Mouse (Mus musculus) intestine, embryonic 15.5 days (tissue): ENCODE measurements around the gene Ceacam16. TPM values are rescaled to one million over a fixed set of nuclear protein-coding genes. Genes with fewer than 3 reads are reported as not detected.

Experiments
- ATAC-seq: fragments of 200-750 bp; cut with Nextera tagmentation; 2 replicates; pipeline ENCODE4 v1.8.0; 2017; ENCODE audit warnings: moderate TSS enrichment, moderate library complexity
- H3K27ac ChIP-seq: fragments of 300-500 bp; sonication (generic); 2 replicates; pipeline ENCODE4 v1.5.1; 2015; ENCODE audit warnings: mild to moderate bottlenecking, inconsistent platforms
- H3K27me3 ChIP-seq: fragments of 300-500 bp; sonication (generic); replicated peaks from 2 replicates; pipeline ENCODE4 v1.6.1; 2015; ENCODE audit warnings: inconsistent platforms
- H3K36me3 ChIP-seq: fragments of 300-500 bp; sonication (generic); 2 replicates; pipeline ENCODE4 v1.6.1; 2015; ENCODE audit warnings: inconsistent platforms
- H3K4me1 ChIP-seq: fragments of 300-500 bp; sonication (generic); replicated peaks from 2 replicates; pipeline ENCODE4 v1.6.1; 2015; ENCODE audit warnings: inconsistent platforms
- H3K4me2 ChIP-seq: fragments of 300-500 bp; sonication (generic); replicated peaks from 2 replicates; pipeline ENCODE4 v1.6.1; 2015; ENCODE audit warnings: mild to moderate bottlenecking, inconsistent platforms
- H3K4me3 ChIP-seq: fragments of 300-500 bp; sonication (generic); replicated peaks from 2 replicates; pipeline ENCODE4 v1.5.1; 2015; ENCODE audit warnings: inconsistent platforms
- H3K9ac ChIP-seq: fragments of 300-500 bp; sonication (generic); 2 replicates; pipeline ENCODE4 v1.6.1; 2015; ENCODE audit warnings: inconsistent platforms
- H3K9me3 ChIP-seq: fragments of 300-500 bp; sonication (generic); 2 replicates; pipeline ENCODE4 v1.6.1; 2016; ENCODE audit warnings: inconsistent platforms
- WGBS: fragments of 180-500 bp; shearing (Covaris S2); methylation state at CpG from one replicate; pipeline ENCODE4 v1.1.7; 2015; 5-methylcytosine and 5-hydroxymethylcytosine counted together
- polyA plus RNA-seq: library from polyadenylated mRNA; unstranded; fragments of >200 nt; fragmentation: Nextera tagmentation; extraction: Ambion mirVana; gene quantifications from 2 replicates; pipeline ENCODE4 v1.2.1, GENCODE M21; 2015

The Ceacam16 gene
- polyA plus RNA-seq, 1 experiment from 2014 or later = not detected

- Histone ChIP-seq H3K4me2 (peak overlapping the region; percentile 94), H3K9me3 (no peaks in the 10 kb centered on the region), H3K27ac (peak overlapping the region; percentile 75), H3K27me3 (0 out of 2 replicates have a peak, but pooled peaks cover 3% of the 10 kb centered on the region), H3K36me3 (no peaks in the 10 kb centered on the region), H3K9ac (peak overlapping the region; percentile 80), H3K4me3 (peak overlapping the region; percentile 58), H3K4me1 (peaks cover 53% of the 10 kb centered on the region)
- 6% methylated on average over 20 of the region's 20 CpGs for WGBS
- peak; percentile 1; the same call in 1 of the 2 replicates for ATAC-seq
Measured at GRCm38 (mm10) chr7:19822193-19822592, 38.9 kb downstream of the Ceacam16 start.

GRCm38 (mm10) chr7:19821633-19822032 lies 39.5 kb downstream of the Ceacam16 start:
- Histone ChIP-seq H3K27ac (no peak overlapping the region), H3K36me3 (no peaks in the 10 kb centered on the region), H3K9ac (no peak overlapping the region), H3K9me3 (no peaks in the 10 kb centered on the region), H3K4me3 (peak overlapping the region; percentile 58), H3K27me3 (0 out of 2 replicates have a peak, but pooled peaks cover 3% of the 10 kb centered on the region), H3K4me1 (peaks cover 54% of the 10 kb centered on the region), H3K4me2 (peak overlapping the region; percentile 94)
- no peak for ATAC-seq
- WGBS = 68% methylated on average over 7 of the region's 7 CpGs

DNA sequence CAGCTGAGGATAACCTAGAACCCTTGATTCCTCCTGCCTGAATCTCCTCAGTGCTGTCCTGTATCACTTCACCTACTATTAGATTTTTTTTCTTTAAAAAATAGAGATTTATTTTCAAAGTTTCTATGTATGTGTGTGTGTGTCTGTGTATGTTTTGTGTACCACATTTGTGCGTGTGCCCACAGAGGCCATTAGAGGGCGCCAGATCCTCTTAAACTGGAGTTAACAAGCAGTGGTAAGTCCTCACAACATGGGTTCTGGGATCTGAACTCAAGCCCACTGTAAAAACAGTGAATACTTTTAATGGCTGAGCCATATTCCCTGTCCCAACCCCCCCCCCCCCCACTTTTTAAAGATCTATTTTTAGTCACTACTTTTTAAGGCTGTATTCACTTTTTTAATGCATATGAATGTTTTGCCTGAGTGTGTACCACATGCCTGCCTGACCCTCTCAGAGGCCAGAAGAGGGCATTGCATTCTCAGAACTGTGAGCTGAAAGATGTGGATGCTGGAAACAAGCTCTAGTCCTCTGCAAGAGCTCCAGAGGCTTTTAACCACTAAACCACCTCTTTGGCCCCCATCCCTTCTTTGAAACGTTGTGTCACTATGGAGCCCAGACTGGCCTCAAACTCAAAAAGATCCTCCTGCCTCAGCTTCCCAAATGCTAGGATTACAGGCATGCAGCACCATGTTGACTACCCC lies 40.6 kb downstream of the Ceacam16 start:
- Histone ChIP-seq H3K27me3 (0 out of 2 replicates have a peak, but pooled peaks cover 3% of the 10 kb centered on the region), H3K4me2 (no peak overlapping the region), H3K27ac (no peak overlapping the region), H3K9ac (no peak overlapping the region), H3K9me3 (no peaks in the 10 kb centered on the region), H3K4me1 (peaks cover 63% of the 10 kb centered on the region), H3K4me3 (no peak overlapping the region), H3K36me3 (no peaks in the 10 kb centered on the region)
- 72% methylated on average over 3 of the region's 3 CpGs for WGBS
- ATAC-seq = no peak

DNA sequence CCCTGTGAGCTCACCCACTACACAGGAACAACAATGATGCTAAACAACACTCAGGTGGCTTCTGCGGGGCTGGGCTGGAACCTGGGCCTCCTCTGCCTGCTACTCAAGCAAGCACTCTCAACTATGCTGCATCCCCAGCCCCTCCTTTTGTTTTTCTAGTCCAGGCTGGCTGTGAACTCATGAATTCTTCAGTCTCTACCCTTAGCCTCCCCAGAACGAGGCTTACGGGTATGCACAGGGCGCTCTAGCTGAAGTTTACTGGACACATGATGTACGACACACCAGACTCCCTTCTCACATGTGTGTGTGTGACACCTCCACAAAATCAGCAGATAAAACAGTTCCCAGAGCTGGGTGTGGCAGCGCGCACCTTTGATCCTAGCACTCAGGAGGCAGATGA lies 42.2 kb downstream of the Ceacam16 start:
- ATAC-seq = no peak
- Histone ChIP-seq H3K36me3 (no peaks in the 10 kb centered on the region; the same call in 1 of the 2 replicates), H3K4me3 (no peak overlapping the region), H3K4me2 (no peak overlapping the region), H3K4me1 (peaks cover 58% of the 10 kb centered on the region), H3K27me3 (0 out of 2 replicates have a peak, but pooled peaks cover 3% of the 10 kb centered on the region), H3K9me3 (no peaks in the 10 kb centered on the region), H3K9ac (no peak overlapping the region), H3K27ac (0 out of 2 replicates have a peak overlapping the region, but pooled peaks have one; percentile 56)
- WGBS = 69% methylated on average over 7 of the region's 7 CpGs

DNA sequence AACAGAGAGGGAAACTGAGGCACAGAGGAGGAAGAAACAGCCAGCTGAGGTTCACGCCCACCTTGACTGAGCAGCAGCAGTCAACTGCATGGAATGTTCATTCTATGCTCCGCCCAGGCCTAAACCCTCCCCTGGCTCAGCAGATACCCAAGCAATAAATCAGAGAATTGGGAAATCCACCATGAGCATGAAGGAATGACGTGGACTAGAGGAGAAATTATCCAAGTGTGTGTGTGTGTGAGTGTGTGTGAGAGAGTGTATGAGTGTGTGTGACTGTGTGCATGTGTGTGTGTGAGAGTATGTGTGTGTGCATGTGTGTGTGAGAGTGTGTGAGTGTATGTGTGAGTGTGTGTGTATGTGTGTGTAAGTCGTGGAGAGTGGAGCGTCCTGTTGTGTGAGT lies 42.7 kb downstream of the Ceacam16 start:
- 0 out of 2 replicates have a peak overlapping the region, but pooled peaks have one; percentile 56 for H3K27ac ChIP-seq
- peaks cover 54% of the 10 kb centered on the region for H3K4me1 ChIP-seq
- H3K4me2 ChIP-seq = no peak overlapping the region
- H3K9ac ChIP-seq = no peak overlapping the region
- 0 out of 2 replicates have a peak, but pooled peaks cover 3% of the 10 kb centered on the region for H3K27me3 ChIP-seq
- H3K9me3 ChIP-seq = no peaks in the 10 kb centered on the region
- no peaks in the 10 kb centered on the region; the same call in 1 of the 2 replicates for H3K36me3 ChIP-seq
- H3K4me3 ChIP-seq = no peak overlapping the region
- WGBS = 54% methylated on average over 5 of the region's 5 CpGs
- ATAC-seq = peak; percentile 24; the same call in 1 of the 2 replicates

- peak; percentile 52 for ATAC-seq
- H3K27me3 ChIP-seq = 0 out of 2 replicates have a peak, but pooled peaks cover 3% of the 10 kb centered on the region
- H3K4me3 ChIP-seq = peak overlapping the region; percentile 38
- no peaks in the 10 kb centered on the region; the same call in 1 of the 2 replicates for H3K36me3 ChIP-seq
- H3K27ac ChIP-seq = peak overlapping the region; percentile 78
- peaks cover 50% of the 10 kb centered on the region for H3K4me1 ChIP-seq
- 11% methylated on average over 15 of the region's 15 CpGs for WGBS
- H3K9ac ChIP-seq = peak overlapping the region; percentile 18; the same call in 1 of the 2 replicates
- peak overlapping the region; percentile 75 for H3K4me2 ChIP-seq
- no peaks in the 10 kb centered on the region for H3K9me3 ChIP-seq
Measured at GRCm38 (mm10) chr7:19817382-19818105, 43.6 kb downstream of the Ceacam16 start.

GRCm38 (mm10) chr7:19816224-19816771 lies 44.8 kb downstream of the Ceacam16 start:
- peak; percentile 77 for ATAC-seq
- H3K4me1 ChIP-seq = peaks cover 45% of the 10 kb centered on the region
- H3K27me3 ChIP-seq = 0 out of 2 replicates have a peak, but pooled peaks cover 4% of the 10 kb centered on the region
- peak overlapping the region; percentile 78 for H3K27ac ChIP-seq
- H3K9ac ChIP-seq = peak overlapping the region; percentile 44
- 1% methylated on average over 28 of the region's 28 CpGs for WGBS
- no peaks in the 10 kb centered on the region; the same call in 1 of the 2 replicates for H3K36me3 ChIP-seq
- H3K4me3 ChIP-seq = peak overlapping the region; percentile 38
- no peaks in the 10 kb centered on the region for H3K9me3 ChIP-seq
- H3K4me2 ChIP-seq = peak overlapping the region; percentile 75

GRCm38 (mm10) chr7:19815296-19816223 lies 45.5 kb downstream of the Ceacam16 start:
- H3K9me3 ChIP-seq = no peaks in the 10 kb centered on the region
- peak overlapping the region; percentile 78 for H3K27ac ChIP-seq
- H3K36me3 ChIP-seq = no peaks in the 10 kb centered on the region; the same call in 1 of the 2 replicates
- peaks cover 11% of the 10 kb centered on the region; the same call in 1 of the 2 replicates for H3K27me3 ChIP-seq
- ATAC-seq = peak; percentile 19
- peak overlapping the region; percentile 38 for H3K4me3 ChIP-seq
- 38% methylated on average over 17 of the region's 17 CpGs for WGBS
- peak overlapping the region; percentile 75 for H3K4me2 ChIP-seq
- peak overlapping the region; percentile 44 for H3K9ac ChIP-seq
- peaks cover 50% of the 10 kb centered on the region for H3K4me1 ChIP-seq

- Histone ChIP-seq H3K27ac (no peak overlapping the region), H3K4me1 (peaks cover 38% of the 10 kb centered on the region), H3K36me3 (no peaks in the 10 kb centered on the region; the same call in 1 of the 2 replicates), H3K27me3 (peaks cover 24% of the 10 kb centered on the region), H3K9me3 (no peaks in the 10 kb centered on the region), H3K4me2 (no peak overlapping the region), H3K4me3 (no peak overlapping the region), H3K9ac (no peak overlapping the region)
- ATAC-seq = no peak
- 78% methylated on average over 6 of the region's 6 CpGs for WGBS
Measured at GRCm38 (mm10) chr7:19813579-19814122, 47.4 kb downstream of the Ceacam16 start.

DNA sequence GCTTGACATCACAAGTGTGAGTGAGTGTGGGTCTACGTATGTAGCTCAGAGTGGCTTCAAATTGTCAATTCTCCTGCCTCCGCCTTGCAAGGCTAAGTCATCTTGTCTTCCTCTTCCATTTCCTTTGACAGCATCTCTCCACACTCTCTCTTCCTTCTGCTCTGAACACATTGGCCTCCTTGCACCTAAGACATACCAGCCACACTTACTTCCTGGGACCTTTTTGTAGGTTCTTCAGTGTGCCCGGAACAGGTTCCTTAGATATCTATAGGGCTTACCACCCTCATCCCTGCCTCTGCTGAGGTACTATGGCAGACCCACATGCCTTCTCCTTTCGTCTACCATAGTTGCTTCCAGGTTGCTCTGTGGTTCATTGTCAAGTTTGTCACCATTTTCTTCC lies 47.9 kb downstream of the Ceacam16 start:
- H3K27ac ChIP-seq = no peak overlapping the region
- peaks cover 33% of the 10 kb centered on the region for H3K4me1 ChIP-seq
- no peak overlapping the region for H3K4me3 ChIP-seq
- no peak overlapping the region for H3K9ac ChIP-seq
- H3K9me3 ChIP-seq = no peaks in the 10 kb centered on the region
- WGBS = 83% methylated on average over 4 of the region's 4 CpGs
- H3K4me2 ChIP-seq = no peak overlapping the region
- no peaks in the 10 kb centered on the region; the same call in 1 of the 2 replicates for H3K36me3 ChIP-seq
- H3K27me3 ChIP-seq = peaks cover 25% of the 10 kb centered on the region
- no peak for ATAC-seq

DNA sequence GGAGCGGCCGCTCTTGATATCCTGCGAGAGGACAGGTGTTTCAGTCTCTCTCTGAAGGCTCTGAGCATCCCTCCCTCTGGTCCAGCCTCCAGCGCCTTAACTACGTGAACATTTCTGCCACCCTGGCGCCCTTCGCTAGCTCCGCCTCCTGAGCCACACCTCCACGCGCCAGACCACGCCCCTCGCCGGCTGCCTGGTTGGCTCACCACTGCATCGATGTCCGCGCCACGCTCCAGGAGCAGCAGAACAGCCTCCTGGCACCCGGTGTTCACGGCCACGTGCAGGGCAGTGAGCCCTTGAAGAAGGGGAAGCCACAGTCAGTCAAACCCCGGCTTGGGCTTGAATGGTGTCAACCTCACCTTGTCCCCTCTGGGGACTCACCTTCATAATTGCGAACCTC lies 50.0 kb downstream of the Ceacam16 start:
- H3K9ac ChIP-seq = no peak overlapping the region
- H3K4me1 ChIP-seq = peaks cover 13% of the 10 kb centered on the region
- peaks cover 25% of the 10 kb centered on the region for H3K27me3 ChIP-seq
- WGBS = 14% methylated on average over 22 of the region's 22 CpGs
- peak; percentile 62 for ATAC-seq
- peak overlapping the region; percentile 30 for H3K4me2 ChIP-seq
- H3K27ac ChIP-seq = no peak overlapping the region
- no peaks in the 10 kb centered on the region for H3K9me3 ChIP-seq
- H3K4me3 ChIP-seq = no peak overlapping the region; the same call in 1 of the 2 replicates
- H3K36me3 ChIP-seq = no peaks in the 10 kb centered on the region; the same call in 1 of the 2 replicates
